Mouse (Mus musculus) lung, postnatal 36 days (tissue): ENCODE results near the gene Fam45a.
A peak's percentile ranks its signal among the peaks of the same experiment; 100 is the strongest.
"Not testable (repeated sequence)": the region's sequence is repeated elsewhere in the genome, so short reads cannot be mapped to it uniquely, and the experiment has no call there.

Experiments used
- DNase-seq: peaks from one replicate; pipeline ENCODE4 v3.0.0; 2022; ENCODE audit warnings: mixed read lengths

Fam45a gene

GRCm38 (mm10) chr19:60860868-60861700 lies 49.7 kb downstream of the Fam45a start, which contains the start of gene Sfxn4:
TSS of gene Sfxn4 (minus strand) at chr19:60861479.
- peak; percentile 97 for DNase-seq

GRCm38 (mm10) chr19:60866169-60866568 lies 54.8 kb downstream of the Fam45a start:
- DNase-seq = not testable (repeated sequence)

GRCm38 (mm10) chr19:60870489-60870888 lies 59.1 kb downstream of the Fam45a start:
- DNase-seq = no peak

GRCm38 (mm10) chr19:60871366-60871765 lies 60.0 kb downstream of the Fam45a start:
- DNase-seq = no peak

- no peak for DNase-seq
Measured at GRCm38 (mm10) chr19:60872272-60872671, 60.9 kb downstream of the Fam45a start.

- DNase-seq = peak; percentile 26
Measured at GRCm38 (mm10) chr19:60873501-60873900, 62.1 kb downstream of the Fam45a start.

GRCm38 (mm10) chr19:60874064-60874694 lies 62.8 kb downstream of the Fam45a start, which contains the start of gene Prdx3:
TSS of gene Prdx3 (minus strand) at chr19:60874556.
- DNase-seq = peak; percentile 98

GRCm38 (mm10) chr19:60883129-60883528 lies 71.7 kb downstream of the Fam45a start:
- DNase-seq = peak; percentile 78
